Mouse (Mus musculus) neural tube, embryonic 14.5 days (tissue): Measurements from ENCODE around the gene Pde6b. TPM values are rescaled to one million over a fixed set of nuclear protein-coding genes. Genes with fewer than 3 reads are reported as not detected.
A peak's percentile ranks its signal among the peaks of the same experiment; 100 is the strongest.

Experiments used
- ATAC-seq: fragments of 200-750 bp; cut with Nextera tagmentation; 2 replicates; pipeline ENCODE4 v1.8.0; 2017; ENCODE audit warnings: low read depth, mild to moderate bottlenecking, moderate TSS enrichment, moderate library complexity
- H3K27ac ChIP-seq: fragments of 300-500 bp; sonication (generic); 2 replicates; pipeline ENCODE4 v1.5.1; 2014; ENCODE audit warnings: low read depth, mild to moderate bottlenecking, control low read depth, low read length, moderate library complexity, mixed read lengths
- H3K27me3 ChIP-seq: fragments of 300-500 bp; sonication (generic); 2 replicates; pipeline ENCODE4 v1.6.1; 2014; ENCODE audit warnings: low read length; ENCODE audit not compliant: control insufficient read depth, insufficient read depth
- H3K36me3 ChIP-seq: fragments of 300-500 bp; sonication (generic); 2 replicates; pipeline ENCODE4 v1.6.1; 2014; ENCODE audit warnings: low read length, mixed read lengths; ENCODE audit not compliant: control insufficient read depth, insufficient read depth
- H3K4me1 ChIP-seq: fragments of 300-500 bp; sonication (generic); 2 replicates; pipeline ENCODE4 v1.6.1; 2014; ENCODE audit warnings: low read length; ENCODE audit not compliant: control insufficient read depth, insufficient read depth
- H3K4me2 ChIP-seq: fragments of 300-500 bp; sonication (generic); 2 replicates; pipeline ENCODE4 v1.6.1; 2014; ENCODE audit warnings: mild to moderate bottlenecking, low read depth, low read length, control low read depth
- H3K4me3 ChIP-seq: fragments of 300-500 bp; sonication (generic); 2 replicates; pipeline ENCODE4 v1.5.1; 2014; ENCODE audit warnings: low read depth, low read length, control low read depth, mixed read lengths
- H3K9ac ChIP-seq: fragments of 300-500 bp; sonication (generic); replicated peaks from 2 replicates; pipeline ENCODE4 v1.6.1; 2014; ENCODE audit warnings: low read depth, mild to moderate bottlenecking, control low read depth, low read length, mixed read lengths
- H3K9me3 ChIP-seq: fragments of 300-500 bp; sonication (generic); 2 replicates; pipeline ENCODE4 v1.6.1; 2016; ENCODE audit warnings: low read length; ENCODE audit not compliant: control insufficient read depth
- WGBS: fragments of 180-500 bp; shearing (Covaris S2); extraction: QIAGEN DNeasy Blood & Tissue Kit; methylation state at CpG from one replicate; pipeline ENCODE4 v1.1.7; 2014; 5-methylcytosine and 5-hydroxymethylcytosine counted together
- polyA plus RNA-seq: library from polyadenylated mRNA; unstranded; fragments of >200 nt; fragmentation: Nextera tagmentation; extraction: Ambion mirVana; gene quantifications from 2 replicates; pipeline ENCODE4 v1.2.1, GENCODE M21; 2014

Pde6b gene
- polyA plus RNA-seq, 1 experiment from 2014 or later, result not detected

DNA sequence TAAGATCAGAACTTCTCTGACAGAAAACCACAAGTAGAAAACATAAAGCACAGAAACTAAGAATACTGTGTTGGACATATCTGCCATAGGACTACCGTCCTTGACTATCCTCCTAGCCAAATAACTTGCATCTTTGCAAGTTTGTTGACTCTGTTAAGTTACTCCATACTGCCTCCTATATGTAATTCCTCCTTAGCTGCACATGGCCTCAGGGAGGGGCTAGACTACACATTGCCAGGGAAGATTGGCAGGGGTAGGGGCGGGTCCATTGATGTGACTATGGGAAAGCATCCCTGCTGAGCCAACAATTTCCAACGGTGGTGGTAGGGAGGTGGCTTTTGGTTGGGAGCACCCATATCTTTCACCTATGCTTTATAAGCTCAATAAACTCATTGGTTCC, 25.9 kb upstream of the Pde6b start:
- peaks cover 5% of the 10 kb centered on the region for H3K4me1 ChIP-seq
- H3K27me3 ChIP-seq, result peaks cover 33% of the 10 kb centered on the region
- ATAC-seq, result no peak
- H3K9ac ChIP-seq, result no peak overlapping the region
- 28% methylated on average over 3 of the region's 3 CpGs for WGBS
- no peak overlapping the region for H3K27ac ChIP-seq
- no peaks in the 10 kb centered on the region for H3K36me3 ChIP-seq
- H3K9me3 ChIP-seq, result no peaks in the 10 kb centered on the region
- no peak overlapping the region for H3K4me2 ChIP-seq
- H3K4me3 ChIP-seq, result no peak overlapping the region

GRCm38 (mm10) chr5:108366328-108366983, 21.7 kb upstream of the Pde6b start:
- Histone ChIP-seq H3K9ac (peak overlapping the region; percentile 71), H3K4me2 (peak overlapping the region; percentile 92), H3K36me3 (no peaks in the 10 kb centered on the region), H3K4me1 (peaks cover 15% of the 10 kb centered on the region), H3K4me3 (peak overlapping the region; percentile 59), H3K9me3 (no peaks in the 10 kb centered on the region), H3K27ac (no peak overlapping the region), H3K27me3 (peaks cover 66% of the 10 kb centered on the region)
- 3% methylated on average over 52 of the region's 60 CpGs for WGBS
- ATAC-seq, result peak; percentile 22; the same call in 1 of the 2 replicates

DNA sequence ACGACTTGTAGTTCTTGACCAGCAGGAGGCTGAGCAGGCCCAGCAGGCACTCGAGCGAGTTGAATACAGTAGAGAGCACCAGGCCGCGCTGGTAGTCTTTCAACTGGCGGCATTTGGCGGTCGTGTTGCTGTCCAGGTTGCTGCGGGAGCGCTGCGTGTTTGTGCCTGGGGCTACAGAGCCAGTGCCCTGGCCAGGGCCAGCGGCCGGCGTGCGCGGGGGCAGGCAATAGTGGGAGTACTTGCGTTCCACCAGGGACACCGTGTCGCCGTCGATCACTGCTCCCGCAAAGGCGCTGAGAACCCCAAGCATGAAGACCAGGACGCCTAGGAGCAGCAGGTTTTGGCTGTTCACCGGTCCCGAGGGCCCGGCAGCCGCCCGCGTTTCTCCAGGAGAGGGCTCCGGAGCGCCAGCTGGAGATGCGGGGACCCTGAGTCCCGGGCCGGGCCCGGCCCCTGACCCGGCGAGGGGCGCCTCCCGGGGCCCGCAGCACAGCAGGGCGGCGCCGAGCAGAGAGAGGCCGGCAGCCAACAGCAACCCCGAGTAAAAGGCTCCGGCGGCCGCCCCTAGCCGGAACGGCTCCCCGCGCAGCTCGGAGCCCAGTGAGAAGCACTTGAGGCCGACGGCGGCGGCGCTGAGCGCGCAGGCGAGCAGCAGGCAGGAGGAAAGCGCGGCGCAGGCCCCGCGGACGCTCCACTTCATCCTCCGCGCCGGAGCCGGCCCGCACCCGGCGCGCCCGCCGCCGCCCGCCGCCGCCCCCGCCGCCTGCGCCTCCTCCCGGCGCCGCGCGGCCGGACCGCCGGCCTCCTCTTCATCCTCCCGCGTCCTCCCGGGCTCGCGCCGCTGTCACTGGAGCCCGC, 21.0 kb upstream of the Pde6b start:
- H3K4me3 ChIP-seq, result peak overlapping the region; percentile 59
- no peaks in the 10 kb centered on the region for H3K36me3 ChIP-seq
- H3K4me2 ChIP-seq, result peak overlapping the region; percentile 92
- H3K27me3 ChIP-seq, result peaks cover 70% of the 10 kb centered on the region
- no peaks in the 10 kb centered on the region for H3K9me3 ChIP-seq
- under 1% methylated on average over 73 of the region's 100 CpGs for whole genome bisulfite sequencing
- H3K27ac ChIP-seq, result no peak overlapping the region
- H3K4me1 ChIP-seq, result peaks cover 15% of the 10 kb centered on the region
- H3K9ac ChIP-seq, result peak overlapping the region; percentile 71
- ATAC-seq, result peak; percentile 62

- H3K9me3 ChIP-seq, result no peaks in the 10 kb centered on the region
- H3K4me2 ChIP-seq, result peak within 1 kb of the TSS; percentile 92
- peaks cover 15% of the 10 kb centered on the region for H3K4me1 ChIP-seq
- ATAC-seq, result peak; percentile 24; the same call in 1 of the 2 replicates
- peaks cover 72% of the 10 kb centered on the region for H3K27me3 ChIP-seq
- no peak within 1 kb of the TSS for H3K27ac ChIP-seq
- H3K4me3 ChIP-seq, result peak within 1 kb of the TSS; percentile 59
- peak within 1 kb of the TSS; percentile 71 for H3K9ac ChIP-seq
- under 1% methylated on average over 10 of the region's 36 CpGs for WGBS
- no peaks in the 10 kb centered on the region for H3K36me3 ChIP-seq
These were observed 20.3 kb upstream of the Pde6b start, which contains the start of gene Gm42517 for GRCm38 (mm10) chr5:108367871-108368332. Gene Gm42517 (minus strand): TSS chr5:108367922.

- peaks cover 15% of the 10 kb centered on the region for H3K4me1 ChIP-seq
- H3K9ac ChIP-seq, result peak overlapping the region; percentile 71
- WGBS, result 4% methylated on average over 6 of the region's 6 CpGs
- H3K4me2 ChIP-seq, result peak overlapping the region; percentile 92
- H3K27ac ChIP-seq, result no peak overlapping the region
- ATAC-seq, result peak; percentile 9; the same call in 1 of the 2 replicates
- no peaks in the 10 kb centered on the region for H3K9me3 ChIP-seq
- peak overlapping the region; percentile 59 for H3K4me3 ChIP-seq
- no peaks in the 10 kb centered on the region for H3K36me3 ChIP-seq
- H3K27me3 ChIP-seq, result peaks cover 72% of the 10 kb centered on the region
These were observed 19.7 kb upstream of the Pde6b start for GRCm38 (mm10) chr5:108368446-108368845.

GRCm38 (mm10) chr5:108368851-108369621, 19.2 kb upstream of the Pde6b start:
- ATAC-seq, result peak; percentile 54; the same call in 1 of the 2 replicates
- WGBS, result under 1% methylated on average over 49 of the region's 49 CpGs
- Histone ChIP-seq H3K9me3 (no peaks in the 10 kb centered on the region), H3K4me1 (peaks cover 15% of the 10 kb centered on the region), H3K4me3 (peak overlapping the region; percentile 59), H3K4me2 (peak overlapping the region; percentile 92), H3K27me3 (peaks cover 71% of the 10 kb centered on the region), H3K36me3 (no peaks in the 10 kb centered on the region), H3K27ac (no peak overlapping the region), H3K9ac (peak overlapping the region; percentile 71; the same call in 1 of the 2 replicates)

- Histone ChIP-seq H3K4me3 (no peak overlapping the region), H3K9ac (no peak overlapping the region), H3K27me3 (peaks cover 61% of the 10 kb centered on the region), H3K27ac (no peak overlapping the region), H3K4me2 (no peak overlapping the region; the same call in 1 of the 2 replicates), H3K36me3 (no peaks in the 10 kb centered on the region), H3K4me1 (peaks cover 15% of the 10 kb centered on the region), H3K9me3 (no peaks in the 10 kb centered on the region)
- WGBS, result 2% methylated on average over 6 of the region's 6 CpGs
- no peak for ATAC-seq
These were observed 18.2 kb upstream of the Pde6b start for GRCm38 (mm10) chr5:108369964-108370363.

DNA sequence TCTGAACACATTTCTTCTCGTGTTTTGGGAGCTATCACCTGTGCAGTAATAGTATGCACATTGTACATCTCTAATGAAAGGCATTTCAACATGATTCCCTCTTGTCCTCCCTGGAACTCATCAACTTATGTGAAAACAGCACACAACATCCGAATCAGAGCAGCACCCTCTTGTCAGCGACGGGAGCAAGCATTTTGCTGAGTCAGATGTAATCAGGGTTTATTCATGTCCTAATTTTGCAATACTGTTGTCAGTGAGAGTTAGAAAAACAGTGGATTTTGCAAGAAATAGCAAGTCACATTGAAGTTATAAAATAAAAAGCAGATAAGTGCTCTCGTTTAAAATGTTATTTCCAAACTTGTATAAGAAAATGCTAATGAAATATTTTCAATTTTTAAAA, 14.1 kb upstream of the Pde6b start:
- ATAC-seq, result no peak
- no peak overlapping the region for H3K9ac ChIP-seq
- H3K27me3 ChIP-seq, result peaks cover 24% of the 10 kb centered on the region

More for the DNA sequence above, 14.1 kb upstream of the Pde6b start:
- Histone ChIP-seq H3K36me3 (no peaks in the 10 kb centered on the region), H3K27ac (no peak overlapping the region), H3K4me1 (peaks cover 6% of the 10 kb centered on the region), H3K4me2 (no peak overlapping the region), H3K9me3 (no peaks in the 10 kb centered on the region), H3K4me3 (no peak overlapping the region)
- 76% methylated on average over 5 of the region's 5 CpGs for WGBS
